Mouse (Mus musculus) v-Abl transformed pro-B cells (cell line): Measurements from ENCODE around the gene Tln1.

ENCODE experiments used
- in situ Hi-C, 2 experiments: fragments of 400-800 bp; cut with MboI; formaldehyde crosslinking; loops; one replicate each; pipeline ENCODE4 v1.15.1; 2025; ENCODE audit not compliant: unreplicated experiment in 2 of 2

The Tln1 gene

DNA sequence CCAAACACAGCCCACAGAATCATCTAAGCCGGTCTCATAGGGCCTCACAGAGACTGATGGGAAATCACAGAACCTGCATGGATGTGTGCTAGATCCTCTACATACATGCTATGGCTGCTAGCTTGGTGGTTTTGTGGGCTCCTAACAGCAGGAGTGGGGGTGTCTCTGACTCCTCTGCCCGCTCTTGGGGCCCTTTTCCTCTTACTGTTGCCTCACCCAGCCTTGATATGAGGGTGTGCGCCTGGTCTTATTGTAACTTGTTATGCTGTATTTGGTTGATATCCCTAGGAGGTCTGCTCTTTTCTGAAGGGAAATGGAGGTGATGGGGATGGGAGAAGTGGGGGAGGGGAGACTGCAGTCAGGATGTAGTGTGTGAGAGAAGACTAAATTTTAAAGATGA lies 72.9 kb downstream of the Tln1 start:
- in situ Hi-C loops = loop anchor here in 1 of 2 experiments (10.0 kb wide), 1 partner anchor 75 kb away; the partner anchor contains the start of genes Creb3 and Tln1

GRCm38 (mm10) chr4:43485666-43486065 lies 76.8 kb downstream of the Tln1 start:
- in situ Hi-C loops = loop anchor here in 1 of 2 experiments (10.0 kb wide), 1 partner anchor 79 kb away; the partner anchor contains the start of genes Creb3 and Tln1

- in situ Hi-C loops = loop anchor here (5.0 to 10.0 kb wide), 3 partner anchors 44 to 81 kb away; partner anchors contain the start of genes Creb3 (in 2 of the 2) and Tln1 (in 2 of the 2)
Observed at GRCm38 (mm10) chr4:43483535-43484091, 78.9 kb downstream of the Tln1 start, which contains the start of gene Sit1. Sit1 (minus strand) TSS chr4:43483734.

- in situ Hi-C loops = loop anchor here (5.0 to 10.0 kb wide), 3 partner anchors 45 to 82 kb away; partner anchors contain the start of genes Creb3 (in 2 of the 2) and Tln1 (in 2 of the 2)
Observed at GRCm38 (mm10) chr4:43482591-43482990, 79.9 kb downstream of the Tln1 start.

DNA sequence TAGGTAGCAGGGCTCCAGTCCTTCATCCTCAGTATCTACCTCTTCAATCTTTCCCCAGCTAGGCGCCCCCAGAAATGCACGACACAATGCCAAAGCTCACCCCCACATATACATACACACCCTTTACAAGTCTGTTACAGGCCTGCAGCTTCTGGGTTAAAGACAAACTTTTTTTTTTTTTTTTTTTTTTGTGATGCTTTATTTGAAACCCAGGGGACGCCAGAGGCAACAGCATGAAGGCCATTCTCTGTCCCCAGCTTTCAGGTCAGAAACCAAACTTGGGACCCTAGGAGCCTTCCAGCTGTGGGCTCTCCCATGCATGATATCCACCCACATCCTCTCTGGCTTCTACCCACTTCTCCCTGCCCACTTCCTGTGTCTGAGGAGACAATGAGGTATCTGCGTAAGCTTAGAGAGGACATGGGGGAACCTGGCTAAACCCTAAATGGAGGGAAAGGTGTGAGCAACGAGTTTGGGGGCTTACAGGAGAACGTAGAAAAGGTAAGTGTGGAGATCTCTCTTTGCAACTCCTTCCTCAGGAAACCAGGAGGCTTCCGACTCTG lies 80.5 kb downstream of the Tln1 start:
- in situ Hi-C loops = loop anchor here (5.0 to 10.0 kb wide), 3 partner anchors 45 to 83 kb away; partner anchors contain the start of genes Creb3 (in 2 of the 2) and Tln1 (in 2 of the 2)
